Mouse (Mus musculus) midbrain, postnatal 0 days (tissue): ENCODE data around the gene Acyp2. TPM values are rescaled to one million over a fixed set of nuclear protein-coding genes. Genes with fewer than 3 reads are reported as not detected.
"Not testable (repeated sequence)": the region's sequence is repeated elsewhere in the genome, so short reads cannot be mapped to it uniquely, and the experiment has no call there.

Source experiments
- ATAC-seq: fragments of 200-750 bp; cut with Nextera tagmentation; 2 replicates; pipeline ENCODE4 v1.8.0; 2017; ENCODE audit warnings: moderate number of reproducible peaks, mild to moderate bottlenecking, moderate TSS enrichment, moderate library complexity; ENCODE audit not compliant: low FRiP score
- DNase-seq: peaks from one replicate; pipeline ENCODE4 v3.0.0-alpha.2; 2015; ENCODE audit warnings: low spot score
- H3K27ac ChIP-seq: fragments of 300-500 bp; sonication (generic); 2 replicates; pipeline ENCODE4 v1.5.1; 2014; ENCODE audit warnings: low read depth, mild to moderate bottlenecking, low read length, mixed read lengths
- H3K27me3 ChIP-seq: fragments of 300-500 bp; sonication (generic); 2 replicates; pipeline ENCODE4 v1.6.1; 2014; ENCODE audit warnings: low read length, control low read depth, mixed read lengths; ENCODE audit not compliant: insufficient read depth
- H3K36me3 ChIP-seq: fragments of 300-500 bp; sonication (generic); 2 replicates; pipeline ENCODE4 v1.6.1; 2014; ENCODE audit warnings: low read length, control low read depth, mixed read lengths; ENCODE audit not compliant: insufficient read depth
- H3K4me1 ChIP-seq: fragments of 300-500 bp; sonication (generic); 2 replicates; pipeline ENCODE4 v1.6.1; 2014; ENCODE audit warnings: mild to moderate bottlenecking, control low read depth, antibody characterized with exemption, low read length, mixed read lengths; ENCODE audit not compliant: insufficient read depth
- H3K4me2 ChIP-seq: fragments of 300-500 bp; sonication (generic); 2 replicates; pipeline ENCODE4 v1.6.1; 2014; ENCODE audit warnings: low read depth, mild to moderate bottlenecking, low read length, mixed read lengths; ENCODE audit not compliant: poor library complexity, severe bottlenecking
- H3K4me3 ChIP-seq: fragments of 300-500 bp; sonication (generic); 2 replicates; pipeline ENCODE4 v1.5.1; 2014; ENCODE audit warnings: low read depth, mild to moderate bottlenecking, low read length, moderate library complexity
- H3K9ac ChIP-seq: fragments of 300-500 bp; sonication (generic); replicated peaks from 2 replicates; pipeline ENCODE4 v1.6.1; 2014; ENCODE audit warnings: mild to moderate bottlenecking, low read length, moderate library complexity, mixed read lengths; ENCODE audit not compliant: poor library complexity, severe bottlenecking
- H3K9me3 ChIP-seq: fragments of 300-500 bp; sonication (generic); 2 replicates; pipeline ENCODE4 v1.6.1; 2016; ENCODE audit warnings: low read length, control low read depth
- CTCF ChIP-seq: IDR thresholded peaks from 2 replicates; pipeline ENCODE4 v1.5.1; 2016; ENCODE audit warnings: antibody characterized with exemption, mild to moderate bottlenecking
- WGBS: fragments of 180-500 bp; shearing (Covaris S2); extraction: QIAGEN DNeasy Blood & Tissue Kit; methylation state at CpG from one replicate; pipeline ENCODE4 v1.1.7; 2014; 5-methylcytosine and 5-hydroxymethylcytosine counted together
- polyA plus RNA-seq: library from polyadenylated mRNA; unstranded; fragments of >200 nt; fragmentation: Nextera tagmentation; extraction: Ambion mirVana; gene quantifications from 2 replicates; pipeline ENCODE4 v1.2.1, GENCODE M21; 2015
- total RNA-seq: library from RNA; depleted of rRNA; stranded (reverse); fragments of >200 nt; gene quantifications from 2 replicates; pipeline ENCODE4 v1.2.3, GENCODE M21; 2014

The Acyp2 gene
- total and polyA plus RNA-seq, 2 experiments from 2014 or later, result 19.5 to 38.0 TPM

- Histone ChIP-seq H3K27ac (no peak overlapping the region), H3K4me2 (no peak overlapping the region), H3K9ac (no peak overlapping the region), H3K27me3 (no peaks in the 10 kb centered on the region), H3K4me3 (no peak overlapping the region), H3K4me1 (no peaks in the 10 kb centered on the region), H3K9me3 (no peaks in the 10 kb centered on the region), H3K36me3 (no peaks in the 10 kb centered on the region)
- TF ChIP-seq CTCF, result peak; percentile 94
- peak; percentile 82 for DNase-seq
- 21% methylated on average over 2 of the region's 2 CpGs for WGBS
- ATAC-seq, result peak; percentile 80
Measured at GRCm38 (mm10) chr11:30657069-30657468, 7.7 kb upstream of the Acyp2 start.

- H3K9ac ChIP-seq, result no peak overlapping the region
- WGBS, result 87% methylated on average over 4 of the region's 4 CpGs
- H3K4me3 ChIP-seq, result no peak overlapping the region
- H3K4me2 ChIP-seq, result no peak overlapping the region
- no peak overlapping the region for H3K27ac ChIP-seq
- H3K4me1 ChIP-seq, result no peaks in the 10 kb centered on the region
- H3K9me3 ChIP-seq, result no peaks in the 10 kb centered on the region
- H3K36me3 ChIP-seq, result no peaks in the 10 kb centered on the region
- DNase-seq, result no peak
- ATAC-seq, result no peak
- TF ChIP-seq CTCF, result no peak
- H3K27me3 ChIP-seq, result no peaks in the 10 kb centered on the region
Measured at GRCm38 (mm10) chr11:30656060-30656459, 6.7 kb upstream of the Acyp2 start.

GRCm38 (mm10) chr11:30650416-30650815 lies 1.0 kb upstream of the Acyp2 start:
- Histone ChIP-seq H3K27ac (no peak overlapping the region), H3K4me3 (no peak overlapping the region), H3K4me2 (no peak overlapping the region), H3K4me1 (no peaks in the 10 kb centered on the region; the same call in 1 of the 2 replicates), H3K27me3 (no peaks in the 10 kb centered on the region), H3K36me3 (no peaks in the 10 kb centered on the region), H3K9me3 (no peaks in the 10 kb centered on the region), H3K9ac (no peak overlapping the region)
- TF ChIP-seq CTCF, result no peak
- ATAC-seq (no peak), DNase-seq (no peak)
- whole genome bisulfite sequencing, result 85% methylated on average over 1 of the region's 1 CpGs

GRCm38 (mm10) chr11:30635674-30636073 lies 13.7 kb downstream of the Acyp2 start:
- Histone ChIP-seq H3K9ac (no peak overlapping the region), H3K9me3 (no peaks in the 10 kb centered on the region), H3K4me3 (no peak overlapping the region), H3K36me3 (no peaks in the 10 kb centered on the region), H3K4me1 (no peaks in the 10 kb centered on the region), H3K27me3 (no peaks in the 10 kb centered on the region), H3K4me2 (no peak overlapping the region), H3K27ac (no peak overlapping the region)
- 90% methylated on average over 1 of the region's 1 CpGs for WGBS
- ATAC-seq, result 0 out of 2 replicates have a peak, but pooled peaks have one; percentile 16
- TF ChIP-seq CTCF, result no peak
- DNase-seq, result no peak

GRCm38 (mm10) chr11:30630514-30630913 lies 18.9 kb downstream of the Acyp2 start:
- H3K9ac ChIP-seq, result no peak overlapping the region
- H3K9me3 ChIP-seq, result no peaks in the 10 kb centered on the region
- no peak overlapping the region for H3K27ac ChIP-seq
- H3K4me2 ChIP-seq, result no peak overlapping the region
- H3K27me3 ChIP-seq, result no peaks in the 10 kb centered on the region
- DNase-seq, result no peak
- no peaks in the 10 kb centered on the region for H3K36me3 ChIP-seq
- TF ChIP-seq CTCF, result no peak
- H3K4me3 ChIP-seq, result no peak overlapping the region
- H3K4me1 ChIP-seq, result no peaks in the 10 kb centered on the region
- WGBS, result 93% methylated on average over 6 of the region's 6 CpGs
- ATAC-seq, result no peak

GRCm38 (mm10) chr11:30623218-30623617 lies 26.2 kb downstream of the Acyp2 start:
- ATAC-seq, result no peak

GRCm38 (mm10) chr11:30621386-30622363 lies 27.7 kb downstream of the Acyp2 start:
- not testable (repeated sequence) for H3K27me3 ChIP-seq, ATAC-seq, H3K4me2 ChIP-seq, H3K36me3 ChIP-seq, H3K27ac ChIP-seq, DNase-seq, H3K4me1 ChIP-seq, H3K9me3 ChIP-seq, H3K9ac ChIP-seq, H3K4me3 ChIP-seq
- 85% methylated on average over 1 of the region's 1 CpGs for whole genome bisulfite sequencing

More at GRCm38 (mm10) chr11:30623218-30623617, 26.2 kb downstream of the Acyp2 start:
- 78% methylated on average over 2 of the region's 2 CpGs for WGBS
- no peak for DNase-seq
- no peaks in the 10 kb centered on the region for H3K36me3 ChIP-seq
- no peak overlapping the region for H3K4me3 ChIP-seq
- no peaks in the 10 kb centered on the region for H3K4me1 ChIP-seq
- H3K27me3 ChIP-seq, result no peaks in the 10 kb centered on the region
- no peak overlapping the region for H3K27ac ChIP-seq
- H3K9me3 ChIP-seq, result no peaks in the 10 kb centered on the region
- no peak overlapping the region for H3K9ac ChIP-seq
- no peak for TF ChIP-seq CTCF
- no peak overlapping the region for H3K4me2 ChIP-seq
